Mouse (Mus musculus): ENCODE results near the gene Arl4c. TPM values are rescaled to one million over a fixed set of nuclear protein-coding genes. Genes with fewer than 3 reads are reported as not detected.

The Arl4c gene
- polyA plus RNA-seq, 1 experiment = 5.2 TPM

- DNase-seq (ENCODE audit: low spot score) = no peak
These were observed 77.6 kb downstream of the Arl4c start for GRCm38 (mm10) chr1:88624376-88624775.

GRCm38 (mm10) chr1:88623541-88624115 lies 78.4 kb downstream of the Arl4c start:
- no peak for DNase-seq (ENCODE audit: low spot score)

Other genes with a start within 250 kb of the Arl4c start
- not detected in 2 replicates for gene Glrp1, start 192.2 kb downstream of the Arl4c start, polyA plus RNA-seq (2012; rRNA removed)